Mouse (Mus musculus) adrenal gland, adult 8-10 months (tissue): ENCODE measurements around the gene Rsph1. TPM values are rescaled to one million over a fixed set of nuclear protein-coding genes. Genes with fewer than 3 reads are reported as not detected.

Experiments used
- total RNA-seq, 4 experiments: library from RNA; stranded (reverse); gene quantifications; 2 replicates each; pipeline ENCODE4 v1.2.4; 2022

Gene Rsph1
- total RNA-seq, 4 experiments from 2014 or later, result 3.9 to 14.9 (median 9.1) TPM

Other genes starting within 250 kb of the Rsph1 start
- 10 to 100 TPM; 11.7 to 28.2 (median 16.2) TPM for gene Abcg1, start 219.7 kb downstream of the Rsph1 start, total RNA-seq
- gene Tff3, start 147.7 kb downstream of the Rsph1 start, total RNA-seq, result not detected
- gene Tff2, start 133.1 kb downstream of the Rsph1 start, total RNA-seq, result not detected
- gene Tff1, start 112.1 kb downstream of the Rsph1 start, total RNA-seq, result not detected
- gene Tmprss3, start 78.4 kb downstream of the Rsph1 start, total RNA-seq, result not detected
- under 1 TPM; 0.12 to 0.51 (median 0.31) TPM for gene Ubash3a, start 69.5 kb downstream of the Rsph1 start, total RNA-seq
- gene Slc37a1, start 9.4 kb upstream of the Rsph1 start, total RNA-seq, result 10 to 100 TPM; 13.1 to 26.4 (median 22.5) TPM
- gene Pde9a, start 108.8 kb upstream of the Rsph1 start, total RNA-seq, result 1 to 10 TPM; 3.0 to 7.7 (median 5.2) TPM
- 10 to 100 TPM; 21.5 to 30.9 (median 26.1) TPM for gene Wdr4, start 242.6 kb upstream of the Rsph1 start, total RNA-seq
- 100 to 1,000 TPM; 254 to 452 (median 371) TPM for gene Ndufv3, start 242.7 kb upstream of the Rsph1 start, total RNA-seq